Mouse (Mus musculus) limb, embryonic 10.5 days (tissue): ENCODE data around the gene Cstad. TPM values are rescaled to one million over a fixed set of nuclear protein-coding genes. Genes with fewer than 3 reads are reported as not detected.

Source experiments
- polyA plus RNA-seq: library from polyadenylated mRNA; unstranded; fragments of >200 nt; fragmentation: Nextera tagmentation; extraction: Ambion mirVana; gene quantifications from 2 replicates; pipeline ENCODE4 v1.2.1, GENCODE M21; 2016

The Cstad gene
- polyA plus RNA-seq, 1 experiment from 2014 or later = 0.95 TPM

Other genes with a start within 250 kb of the Cstad start
- 76.5 and 90.3 TPM in 2 replicates for gene Sh3glb2, start 235.7 kb upstream of the Cstad start, polyA plus RNA-seq
- gene Miga2, start 230.8 kb upstream of the Cstad start, polyA plus RNA-seq = 30.8 and 33.3 TPM in 2 replicates
- gene Dolpp1, start 202.8 kb upstream of the Cstad start, polyA plus RNA-seq = 37.6 and 45.4 TPM in 2 replicates
- gene Crat, start 179.2 kb upstream of the Cstad start, polyA plus RNA-seq = 21.9 and 22.9 TPM in 2 replicates
- 172 and 177 TPM in 2 replicates for gene Ptpa, start 179.0 kb upstream of the Cstad start, polyA plus RNA-seq
- gene Ier5l, start 120.8 kb upstream of the Cstad start, polyA plus RNA-seq = 2.2 and 2.9 TPM in 2 replicates
- 2.1 and 4.0 TPM in 2 replicates for gene 1700001O22Rik, start 208.6 kb downstream of the Cstad start, polyA plus RNA-seq
- gene Ntmt1, start 212.8 kb downstream of the Cstad start, polyA plus RNA-seq = 138 and 141 TPM in 2 replicates
- 59.4 and 61.3 TPM in 2 replicates for gene Asb6, start 235.3 kb downstream of the Cstad start, polyA plus RNA-seq
- gene Prrx2, start 239.9 kb downstream of the Cstad start, polyA plus RNA-seq = 111 and 140 TPM in 2 replicates